Mouse (Mus musculus) lung, embryonic 14.5 days (tissue): Measurements from ENCODE around the gene Pole. TPM values are rescaled to one million over a fixed set of nuclear protein-coding genes. Genes with fewer than 3 reads are reported as not detected.

ENCODE experiments used
- ATAC-seq: fragments of 200-750 bp; cut with Nextera tagmentation; 2 replicates; pipeline ENCODE4 v1.8.0; 2017; ENCODE audit warnings: mild to moderate bottlenecking, moderate TSS enrichment, moderate library complexity; ENCODE audit not compliant: insufficient read depth
- DNase-seq: peaks from one replicate; pipeline ENCODE4 v3.0.0-alpha.2; 2015
- H3K27ac ChIP-seq: fragments of 300-500 bp; sonication (generic); 2 replicates; pipeline ENCODE4 v1.5.1; 2014; ENCODE audit warnings: low read depth, mild to moderate bottlenecking, moderate library complexity
- H3K27me3 ChIP-seq: fragments of 300-500 bp; sonication (generic); 2 replicates; pipeline ENCODE4 v1.6.1; 2014; ENCODE audit warnings: low read length, control low read depth; ENCODE audit not compliant: insufficient read depth
- H3K36me3 ChIP-seq: fragments of 300-500 bp; sonication (generic); 2 replicates; pipeline ENCODE4 v1.6.1; 2014; ENCODE audit warnings: control low read depth; ENCODE audit not compliant: insufficient read depth
- H3K4me1 ChIP-seq: fragments of 300-500 bp; sonication (generic); 2 replicates; pipeline ENCODE4 v1.6.1; 2014; ENCODE audit warnings: antibody characterized with exemption, control low read depth; ENCODE audit not compliant: insufficient read depth
- H3K4me2 ChIP-seq: fragments of 300-500 bp; sonication (generic); 2 replicates; pipeline ENCODE4 v1.6.1; 2014; ENCODE audit warnings: mild to moderate bottlenecking
- H3K4me3 ChIP-seq: fragments of 300-500 bp; sonication (generic); 2 replicates; pipeline ENCODE4 v1.5.1; 2014; ENCODE audit warnings: low read depth, low read length
- H3K9ac ChIP-seq: fragments of 300-500 bp; sonication (generic); 2 replicates; pipeline ENCODE4 v1.6.1; 2014
- H3K9me3 ChIP-seq: fragments of 300-500 bp; sonication (generic); 2 replicates; pipeline ENCODE4 v1.6.1; 2016; ENCODE audit warnings: low read depth, low read length, control low read depth
- CTCF ChIP-seq: IDR thresholded peaks from 2 replicates; pipeline ENCODE4 v1.5.1; 2016; ENCODE audit warnings: antibody characterized with exemption, low read depth
- WGBS: fragments of 180-500 bp; shearing (Covaris S2); extraction: QIAGEN DNeasy Blood & Tissue Kit; methylation state at CpG from one replicate; pipeline ENCODE4 v1.1.7; 2014; 5-methylcytosine and 5-hydroxymethylcytosine counted together
- polyA plus RNA-seq: library from polyadenylated mRNA; unstranded; fragments of >200 nt; fragmentation: Nextera tagmentation; extraction: Ambion mirVana; gene quantifications from 2 replicates; pipeline ENCODE4 v1.2.1, GENCODE M21; 2014

Pole gene
- polyA plus RNA-seq, 1 experiment from 2014 or later = 44.9 TPM

DNA sequence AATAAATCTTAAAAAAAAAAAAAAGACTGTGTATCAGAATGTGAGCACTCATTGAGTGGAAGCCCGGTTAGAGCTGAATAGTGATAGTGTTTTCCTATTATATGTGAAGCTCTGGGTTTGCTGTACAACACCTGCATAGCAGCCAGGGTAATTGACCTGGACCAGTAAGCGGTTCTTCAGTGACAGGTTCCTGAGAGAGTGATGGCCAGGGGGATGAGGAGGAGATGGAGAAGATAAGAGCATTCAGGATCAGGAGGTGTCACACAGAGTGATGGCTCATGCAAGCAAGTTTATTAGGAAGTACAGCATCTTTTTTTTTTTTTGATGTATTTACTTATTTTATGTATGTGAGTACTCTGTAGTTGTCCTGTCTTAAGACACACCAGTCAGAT is 974 bp downstream of the Pole start:
- TF ChIP-seq CTCF = no peak
- Histone ChIP-seq H3K9me3 (no peaks in the 10 kb centered on the region), H3K27me3 (peaks cover 16% of the 10 kb centered on the region), H3K9ac (peak overlapping the region; percentile 83), H3K27ac (no peak overlapping the region), H3K4me3 (peak overlapping the region; percentile 72), H3K36me3 (peaks cover 32% of the 10 kb centered on the region), H3K4me2 (peak overlapping the region; percentile 97), H3K4me1 (peaks cover 4% of the 10 kb centered on the region; the same call in 1 of the 2 replicates)
- no peak for DNase-seq
- 58% methylated on average over 2 of the region's 2 CpGs for WGBS
- ATAC-seq = no peak

DNA sequence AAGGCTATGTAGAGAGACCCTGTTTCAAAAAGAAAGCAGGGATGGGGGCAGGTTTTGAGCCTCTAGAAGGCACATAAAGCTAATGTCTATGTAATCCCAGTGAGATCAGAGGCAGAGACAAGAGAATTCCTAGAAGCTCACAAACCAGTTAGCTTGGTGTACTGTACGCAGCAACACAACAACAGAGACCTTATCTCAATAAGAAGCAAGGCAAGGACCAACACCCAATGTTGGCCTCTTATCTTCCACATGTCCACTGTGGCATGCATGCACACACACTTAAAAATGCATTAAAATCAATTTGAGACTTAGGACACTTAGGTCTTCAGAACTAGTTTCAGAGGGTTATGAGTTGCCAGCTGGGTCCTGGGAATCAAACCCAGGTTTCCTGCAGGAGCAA is 5.5 kb downstream of the Pole start:
- Histone ChIP-seq H3K27ac (no peak overlapping the region), H3K27me3 (no peaks in the 10 kb centered on the region), H3K4me2 (no peak overlapping the region), H3K36me3 (peaks cover 71% of the 10 kb centered on the region), H3K9ac (no peak overlapping the region), H3K9me3 (no peaks in the 10 kb centered on the region), H3K4me3 (no peak overlapping the region), H3K4me1 (no peaks in the 10 kb centered on the region)
- 92% methylated on average over 1 of the region's 1 CpGs for WGBS
- no peak for DNase-seq
- no peak for ATAC-seq
- TF ChIP-seq CTCF = no peak

DNA sequence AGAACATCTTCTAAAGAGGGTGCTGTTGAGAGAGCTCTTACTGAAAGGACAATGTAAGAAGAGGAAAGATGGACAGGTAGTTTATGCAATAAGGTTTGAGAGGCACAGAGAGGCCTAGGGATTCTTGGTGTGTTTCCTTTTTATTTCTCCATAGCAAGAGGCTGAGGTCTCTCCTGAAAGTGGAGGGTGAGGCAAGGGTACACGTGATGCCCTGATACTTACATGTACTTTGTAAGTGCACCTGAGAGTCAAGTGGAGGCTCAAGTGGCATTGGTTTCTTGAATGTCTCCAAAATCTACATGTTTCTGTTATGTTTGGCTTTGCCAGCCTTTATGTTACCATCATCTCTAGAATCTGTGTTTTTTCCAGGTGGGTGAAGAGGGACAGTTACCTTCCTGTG is 10.5 kb downstream of the Pole start:
- no peaks in the 10 kb centered on the region for H3K4me1 ChIP-seq
- H3K27me3 ChIP-seq = no peaks in the 10 kb centered on the region
- no peak for TF ChIP-seq CTCF
- H3K36me3 ChIP-seq = peaks cover 91% of the 10 kb centered on the region
- no peak overlapping the region for H3K27ac ChIP-seq
- no peak for ATAC-seq
- H3K4me3 ChIP-seq = no peak overlapping the region
- no peak overlapping the region for H3K4me2 ChIP-seq
- no peak for DNase-seq
- H3K9me3 ChIP-seq = no peaks in the 10 kb centered on the region
- WGBS = 83% methylated on average over 1 of the region's 1 CpGs
- H3K9ac ChIP-seq = no peak overlapping the region

DNA sequence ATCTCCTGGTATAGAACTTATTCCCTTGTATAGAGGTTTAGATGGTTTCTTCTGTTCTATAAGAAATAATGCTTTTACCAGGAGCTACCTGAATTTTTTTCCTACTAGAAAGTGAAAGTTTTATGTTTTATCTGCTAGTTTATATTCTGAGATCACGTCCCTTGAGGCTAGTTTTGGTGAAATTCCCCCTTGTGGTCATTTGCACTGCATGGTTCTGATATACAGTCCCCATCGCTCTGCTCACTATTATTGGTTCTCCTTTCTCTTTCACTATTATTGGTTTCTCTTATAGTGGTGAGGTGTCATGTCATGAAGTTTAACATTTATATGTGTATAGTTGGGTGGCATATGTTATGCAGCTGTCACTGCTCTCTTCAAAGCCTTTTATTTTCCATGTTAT is 14.5 kb downstream of the Pole start:
- H3K36me3 ChIP-seq = peaks cover 95% of the 10 kb centered on the region

DNA sequence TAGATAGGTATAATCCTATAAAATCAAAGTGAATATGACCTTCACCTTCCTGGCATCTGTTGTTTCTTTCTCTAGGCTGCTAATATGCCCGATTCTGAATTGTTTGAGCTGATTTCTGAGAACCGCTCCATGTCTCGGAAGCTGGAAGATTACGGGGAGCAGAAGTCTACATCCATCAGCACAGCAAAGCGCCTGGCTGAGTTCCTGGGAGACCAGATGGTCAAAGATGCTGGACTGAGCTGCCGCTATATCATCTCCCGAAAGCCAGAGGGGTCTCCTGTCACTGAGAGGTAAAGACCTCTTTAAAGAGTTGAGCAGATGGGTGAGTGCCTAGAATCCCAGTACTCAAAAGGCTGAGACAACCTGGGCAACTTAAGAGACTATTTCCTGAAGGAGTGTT is 22.8 kb downstream of the Pole start:
- no peak for TF ChIP-seq CTCF
- WGBS = 94% methylated on average over 7 of the region's 7 CpGs
- Histone ChIP-seq H3K36me3 (peaks cover 88% of the 10 kb centered on the region), H3K9me3 (no peaks in the 10 kb centered on the region), H3K4me3 (no peak overlapping the region), H3K27ac (no peak overlapping the region), H3K4me2 (no peak overlapping the region), H3K4me1 (no peaks in the 10 kb centered on the region), H3K9ac (no peak overlapping the region), H3K27me3 (no peaks in the 10 kb centered on the region)
- no peak for DNase-seq
- ATAC-seq = no peak

More for the DNA sequence above, 14.5 kb downstream of the Pole start:
- ATAC-seq (no peak), DNase-seq (no peak)
- Histone ChIP-seq H3K9ac (no peak overlapping the region), H3K4me1 (no peaks in the 10 kb centered on the region), H3K4me2 (no peak overlapping the region), H3K27ac (no peak overlapping the region), H3K4me3 (no peak overlapping the region), H3K27me3 (no peaks in the 10 kb centered on the region), H3K9me3 (no peaks in the 10 kb centered on the region)
- WGBS = 90% methylated on average over 2 of the region's 2 CpGs
- TF ChIP-seq CTCF = no peak

DNA sequence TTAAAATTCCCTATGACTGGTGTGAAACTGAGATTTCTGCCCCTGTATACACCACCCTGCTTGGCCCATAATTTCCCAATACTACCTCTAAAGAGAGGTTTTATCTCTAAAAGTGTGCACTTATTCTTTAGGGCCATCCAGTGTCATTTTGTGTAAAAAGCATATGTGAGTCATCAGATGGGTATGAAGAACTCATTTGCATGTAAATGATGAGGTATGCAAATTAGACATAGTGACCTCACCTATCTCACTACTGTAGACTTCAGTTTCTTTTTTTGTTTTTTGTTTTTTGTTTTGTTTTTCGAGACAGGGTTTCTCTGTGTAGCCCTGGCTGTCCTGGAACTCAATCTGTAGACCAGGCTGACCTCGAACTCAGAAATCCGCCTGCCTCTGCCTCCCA is 27.0 kb downstream of the Pole start:
- no peak overlapping the region for H3K9ac ChIP-seq
- H3K4me2 ChIP-seq = no peak overlapping the region
- H3K4me3 ChIP-seq = no peak overlapping the region
- no peak for DNase-seq
- WGBS = 95% methylated on average over 3 of the region's 3 CpGs
- TF ChIP-seq CTCF = no peak
- H3K27ac ChIP-seq = no peak overlapping the region
- no peak for ATAC-seq
- no peaks in the 10 kb centered on the region for H3K27me3 ChIP-seq
- H3K36me3 ChIP-seq = peaks cover 70% of the 10 kb centered on the region
- H3K9me3 ChIP-seq = no peaks in the 10 kb centered on the region
- no peaks in the 10 kb centered on the region for H3K4me1 ChIP-seq

DNA sequence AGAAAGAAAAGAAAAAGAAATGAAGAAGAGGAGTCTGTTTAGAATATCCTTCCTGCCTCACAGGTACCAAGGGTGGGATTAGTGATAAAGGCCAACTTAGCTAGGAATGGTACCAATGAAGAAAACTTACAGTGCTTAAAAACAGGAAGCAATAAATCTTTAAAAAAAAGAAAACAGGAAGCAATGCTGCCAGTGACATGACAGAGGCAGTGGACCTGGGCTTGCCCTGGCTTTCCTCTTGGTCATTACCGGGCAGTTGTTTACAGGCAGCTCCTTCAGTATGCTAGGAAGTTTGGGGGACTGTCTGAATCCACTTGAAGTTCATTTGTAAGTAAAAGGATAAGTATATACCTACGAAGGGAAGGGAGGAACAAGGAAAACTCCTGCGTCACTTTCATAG is 44.4 kb downstream of the Pole start:
- TF ChIP-seq CTCF = no peak
- Histone ChIP-seq H3K9me3 (no peaks in the 10 kb centered on the region), H3K4me3 (no peak overlapping the region), H3K4me1 (no peaks in the 10 kb centered on the region), H3K9ac (no peak overlapping the region), H3K36me3 (peaks cover 87% of the 10 kb centered on the region), H3K27me3 (no peaks in the 10 kb centered on the region), H3K27ac (no peak overlapping the region), H3K4me2 (no peak overlapping the region)
- DNase-seq (peak; percentile 14), ATAC-seq (no peak)
- WGBS = 76% methylated on average over 3 of the region's 3 CpGs

DNA sequence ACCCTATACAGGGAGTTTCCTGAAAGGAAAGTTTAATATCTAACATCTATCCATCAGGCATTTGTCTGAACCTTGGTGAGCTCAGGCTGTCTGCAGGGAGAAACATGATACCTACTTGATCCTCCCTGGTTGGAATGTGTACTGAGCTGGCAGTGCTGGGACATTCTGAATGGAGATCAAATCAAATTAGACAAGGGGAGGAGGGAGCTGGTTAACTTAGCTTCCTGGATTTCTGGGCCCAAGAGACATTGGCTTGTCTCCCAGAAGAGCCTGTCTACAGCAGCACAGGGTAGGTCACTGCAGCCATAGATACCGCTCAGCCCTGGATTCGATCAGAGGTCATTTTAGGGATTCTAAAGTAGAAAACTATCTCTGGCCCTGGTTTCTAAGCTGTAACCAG is 52.7 kb downstream of the Pole start:
- H3K27ac ChIP-seq = peak overlapping the region; percentile 36; the same call in 1 of the 2 replicates

More for the DNA sequence above, 52.7 kb downstream of the Pole start:
- Histone ChIP-seq H3K9ac (no peak overlapping the region), H3K4me2 (no peak overlapping the region), H3K27me3 (peaks cover 19% of the 10 kb centered on the region), H3K36me3 (peaks cover 49% of the 10 kb centered on the region), H3K9me3 (no peaks in the 10 kb centered on the region), H3K4me1 (no peaks in the 10 kb centered on the region), H3K4me3 (no peak overlapping the region)
- DNase-seq (peak; percentile 31), ATAC-seq (no peak)
- WGBS = 68% methylated on average over 2 of the region's 2 CpGs
- no peak for TF ChIP-seq CTCF
